Mouse (Mus musculus) forebrain, postnatal 0 days (tissue): ENCODE results near the gene Ehd3. TPM values are rescaled to one million over a fixed set of nuclear protein-coding genes. Genes with fewer than 3 reads are reported as not detected.

Experiments
- ATAC-seq: fragments of 200-750 bp; cut with Nextera tagmentation; 2 replicates; pipeline ENCODE4 v1.8.0; 2017; ENCODE audit warnings: mild to moderate bottlenecking, moderate library complexity
- DNase-seq: peaks from one replicate; pipeline ENCODE4 v3.0.0-alpha.2; 2015
- H3K27ac ChIP-seq: fragments of 300-500 bp; sonication (generic); 2 replicates; pipeline ENCODE4 v1.5.1; 2014; ENCODE audit warnings: low read depth, mild to moderate bottlenecking, antibody characterized with exemption, low read length, moderate library complexity, mixed read lengths
- H3K27me3 ChIP-seq: fragments of 300-500 bp; sonication (generic); 2 replicates; pipeline ENCODE4 v1.6.1; 2014; ENCODE audit warnings: mild to moderate bottlenecking, low read length, mixed read lengths; ENCODE audit not compliant: insufficient read depth
- H3K36me3 ChIP-seq: fragments of 300-500 bp; sonication (generic); 2 replicates; pipeline ENCODE4 v1.6.1; 2014; ENCODE audit warnings: mild to moderate bottlenecking, moderate library complexity; ENCODE audit not compliant: insufficient read depth
- H3K4me1 ChIP-seq: fragments of 300-500 bp; sonication (generic); 2 replicates; pipeline ENCODE4 v1.6.1; 2014; ENCODE audit warnings: antibody characterized with exemption; ENCODE audit not compliant: insufficient read depth
- H3K4me2 ChIP-seq: fragments of 300-500 bp; sonication (generic); 2 replicates; pipeline ENCODE4 v1.6.1; 2014; ENCODE audit warnings: low read depth, mild to moderate bottlenecking, moderate library complexity
- H3K4me3 ChIP-seq: fragments of 300-500 bp; sonication (generic); 2 replicates; pipeline ENCODE4 v1.5.1; 2014; ENCODE audit warnings: low read depth, low read length, mixed read lengths
- H3K9ac ChIP-seq: fragments of 300-500 bp; sonication (generic); 2 replicates; pipeline ENCODE4 v1.6.1; 2014; ENCODE audit warnings: mild to moderate bottlenecking
- H3K9me3 ChIP-seq: fragments of 300-500 bp; sonication (generic); 2 replicates; pipeline ENCODE4 v1.6.1; 2016; ENCODE audit warnings: low read length
- CTCF ChIP-seq: sonication (generic); IDR thresholded peaks from 2 replicates; pipeline ENCODE4 v1.5.1; 2016; ENCODE audit warnings: antibody characterized with exemption, control low read depth, low read depth
- WGBS: fragments of 180-500 bp; shearing (Covaris S2); extraction: QIAGEN DNeasy Blood & Tissue Kit; methylation state at CpG from one replicate; pipeline ENCODE4 v1.1.7; 2014; 5-methylcytosine and 5-hydroxymethylcytosine counted together
- polyA plus RNA-seq: library from polyadenylated mRNA; unstranded; fragments of >200 nt; fragmentation: Nextera tagmentation; extraction: Ambion mirVana; gene quantifications from 2 replicates; pipeline ENCODE4 v1.2.1, GENCODE M21; 2015
- total RNA-seq: library from RNA; depleted of rRNA; stranded (reverse); fragments of >200 nt; gene quantifications from 2 replicates; pipeline ENCODE4 v1.2.3, GENCODE M21; 2014

Ehd3 gene
- total and polyA plus RNA-seq, 2 experiments from 2014 or later = 22.1 to 39.0 TPM

GRCm38 (mm10) chr17:73804592-73805271 lies 798 bp downstream of the Ehd3 start:
- Histone ChIP-seq H3K4me2 (peak overlapping the region; percentile 66), H3K27ac (peak overlapping the region; percentile 84), H3K27me3 (no peaks in the 10 kb centered on the region), H3K9ac (peak overlapping the region; percentile 89), H3K4me1 (peaks cover 7% of the 10 kb centered on the region; the same call in 1 of the 2 replicates), H3K4me3 (peak overlapping the region; percentile 70), H3K36me3 (no peaks in the 10 kb centered on the region), H3K9me3 (no peaks in the 10 kb centered on the region)
- WGBS = under 1% methylated on average over 45 of the region's 45 CpGs
- ATAC-seq (peak; percentile 99), DNase-seq (peak; percentile 96)
- peak; percentile 78 for TF ChIP-seq CTCF

- WGBS = 85% methylated on average over 6 of the region's 6 CpGs
- no peak overlapping the region for H3K9ac ChIP-seq
- H3K27me3 ChIP-seq = no peaks in the 10 kb centered on the region
- peaks cover 7% of the 10 kb centered on the region; the same call in 1 of the 2 replicates for H3K4me1 ChIP-seq
- H3K4me2 ChIP-seq = peak overlapping the region; percentile 66
- H3K9me3 ChIP-seq = no peaks in the 10 kb centered on the region
- ATAC-seq (no peak), DNase-seq (no peak)
- TF ChIP-seq CTCF = no peak
- no peaks in the 10 kb centered on the region for H3K36me3 ChIP-seq
- H3K27ac ChIP-seq = no peak overlapping the region
- H3K4me3 ChIP-seq = peak overlapping the region; percentile 70; the same call in 1 of the 2 replicates
These were observed 2.4 kb downstream of the Ehd3 start for GRCm38 (mm10) chr17:73806331-73806730.

GRCm38 (mm10) chr17:73807211-73807610 lies 3.3 kb downstream of the Ehd3 start:
- no peak for DNase-seq
- H3K27me3 ChIP-seq = no peaks in the 10 kb centered on the region
- H3K4me1 ChIP-seq = peaks cover 7% of the 10 kb centered on the region; the same call in 1 of the 2 replicates
- no peak overlapping the region for H3K27ac ChIP-seq
- 89% methylated on average over 5 of the region's 5 CpGs for WGBS
- no peak overlapping the region for H3K4me3 ChIP-seq
- no peak overlapping the region for H3K9ac ChIP-seq
- no peaks in the 10 kb centered on the region for H3K9me3 ChIP-seq
- no peaks in the 10 kb centered on the region for H3K36me3 ChIP-seq
- TF ChIP-seq CTCF = no peak
- H3K4me2 ChIP-seq = no peak overlapping the region
- ATAC-seq = no peak

- no peak for ATAC-seq
- no peaks in the 10 kb centered on the region for H3K9me3 ChIP-seq
- WGBS = 75% methylated on average over 6 of the region's 6 CpGs
- H3K4me3 ChIP-seq = no peak overlapping the region
- TF ChIP-seq CTCF = no peak
- no peak overlapping the region for H3K27ac ChIP-seq
- no peaks in the 10 kb centered on the region for H3K36me3 ChIP-seq
- no peaks in the 10 kb centered on the region for H3K27me3 ChIP-seq
- H3K9ac ChIP-seq = no peak overlapping the region
- H3K4me1 ChIP-seq = peaks cover 7% of the 10 kb centered on the region; the same call in 1 of the 2 replicates
- no peak overlapping the region for H3K4me2 ChIP-seq
- DNase-seq = no peak
These were observed 4.5 kb downstream of the Ehd3 start for GRCm38 (mm10) chr17:73808431-73808830.

- H3K9me3 ChIP-seq = no peaks in the 10 kb centered on the region
- no peak overlapping the region for H3K4me3 ChIP-seq
- TF ChIP-seq CTCF = no peak
- H3K36me3 ChIP-seq = no peaks in the 10 kb centered on the region
- no peak for DNase-seq
- H3K9ac ChIP-seq = no peak overlapping the region
- H3K27me3 ChIP-seq = no peaks in the 10 kb centered on the region
- WGBS = 71% methylated on average over 1 of the region's 1 CpGs
- no peak overlapping the region for H3K27ac ChIP-seq
- ATAC-seq = no peak
- no peak overlapping the region for H3K4me2 ChIP-seq
- H3K4me1 ChIP-seq = peaks cover 7% of the 10 kb centered on the region; the same call in 1 of the 2 replicates
These were observed 6.9 kb downstream of the Ehd3 start for GRCm38 (mm10) chr17:73810801-73811200.

GRCm38 (mm10) chr17:73811566-73811965 lies 7.6 kb downstream of the Ehd3 start:
- Histone ChIP-seq H3K27ac (no peak overlapping the region), H3K9me3 (no peaks in the 10 kb centered on the region), H3K4me1 (no peaks in the 10 kb centered on the region; the same call in 1 of the 2 replicates), H3K4me2 (no peak overlapping the region), H3K36me3 (no peaks in the 10 kb centered on the region), H3K4me3 (no peak overlapping the region), H3K9ac (no peak overlapping the region), H3K27me3 (no peaks in the 10 kb centered on the region)
- no peak for DNase-seq
- ATAC-seq = no peak; the same call in 1 of the 2 replicates
- 75% methylated on average over 5 of the region's 5 CpGs for WGBS
- no peak for TF ChIP-seq CTCF

- no peaks in the 10 kb centered on the region for H3K9me3 ChIP-seq
- no peak overlapping the region for H3K4me2 ChIP-seq
- 82% methylated on average over 8 of the region's 8 CpGs for WGBS
- DNase-seq (no peak), ATAC-seq (no peak; the same call in 1 of the 2 replicates)
- no peak overlapping the region for H3K9ac ChIP-seq
- no peaks in the 10 kb centered on the region for H3K36me3 ChIP-seq
- no peak overlapping the region for H3K27ac ChIP-seq
- H3K4me3 ChIP-seq = no peak overlapping the region
- no peak for TF ChIP-seq CTCF
- no peaks in the 10 kb centered on the region for H3K4me1 ChIP-seq
- H3K27me3 ChIP-seq = no peaks in the 10 kb centered on the region
These were observed 9.2 kb downstream of the Ehd3 start for GRCm38 (mm10) chr17:73813031-73813660.
